Mouse (Mus musculus) mouse trophoblast stem cell (cell line): ENCODE results near the gene Gm45808.
"Not testable (repeated sequence)": the region's sequence is repeated elsewhere in the genome, so short reads cannot be mapped to it uniquely, and the experiment has no call there.

ENCODE experiments used
- in situ Hi-C, 2 experiments: fragments of 300-500 bp; cut with MseI, MboI; formaldehyde crosslinking; loops; 2 replicates in 1 of 2; 3 replicates in 1 of 2; pipeline ENCODE4 v1.15.1; 2025

The Gm45808 gene

DNA sequence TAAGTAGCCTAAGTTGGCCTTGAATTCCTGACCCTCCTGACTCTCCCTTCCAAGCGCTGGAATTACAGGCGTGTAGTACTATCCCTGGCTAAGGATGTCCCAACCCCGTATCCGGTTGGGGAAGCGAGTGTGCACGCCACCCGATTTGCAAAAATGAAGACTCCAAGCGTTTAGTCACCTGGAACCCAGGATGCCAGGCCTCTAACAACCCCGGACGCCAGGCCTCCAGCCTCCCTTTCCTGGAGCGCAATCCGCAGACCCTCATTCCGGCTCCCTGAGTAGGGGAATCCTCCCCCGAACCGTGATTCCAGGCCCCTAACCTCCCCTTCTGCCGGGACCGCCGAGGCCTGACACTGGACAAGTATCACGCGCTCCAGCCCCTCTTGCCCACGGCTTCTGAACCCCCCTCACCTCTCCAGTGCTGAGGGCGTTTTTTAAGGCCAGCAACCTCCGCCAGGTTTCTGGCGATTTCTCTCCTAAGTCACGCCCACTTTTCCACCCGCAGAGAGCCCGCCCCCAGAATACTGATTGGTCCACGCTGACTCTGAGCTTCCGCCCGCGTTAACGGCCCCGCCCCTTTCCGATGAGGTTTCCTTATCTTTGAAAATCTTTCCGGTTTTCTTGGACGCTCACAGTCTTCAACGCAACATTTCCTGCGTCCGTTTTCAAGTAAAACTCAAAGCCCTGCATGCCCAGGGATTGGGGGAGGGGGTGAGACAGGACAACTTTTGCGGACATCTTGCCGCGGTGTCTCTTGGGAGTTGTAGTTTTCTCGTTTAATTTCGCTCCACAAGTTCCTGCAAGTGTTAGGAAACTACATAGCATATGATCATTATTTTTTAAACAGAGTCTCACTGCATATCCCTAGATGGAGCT is 23.5 kb upstream of the Gm45808 start, which contains the start of gene Nucb1:
Gene Nucb1, minus strand, starts transcription at position 495 of the 876 bp plus-strand sequence.
- in situ Hi-C loops: loop anchor here in 1 of 2 experiments (10.0 kb wide), 1 partner anchor 55 kb away; the partner anchor contains the start of gene Ftl1

DNA sequence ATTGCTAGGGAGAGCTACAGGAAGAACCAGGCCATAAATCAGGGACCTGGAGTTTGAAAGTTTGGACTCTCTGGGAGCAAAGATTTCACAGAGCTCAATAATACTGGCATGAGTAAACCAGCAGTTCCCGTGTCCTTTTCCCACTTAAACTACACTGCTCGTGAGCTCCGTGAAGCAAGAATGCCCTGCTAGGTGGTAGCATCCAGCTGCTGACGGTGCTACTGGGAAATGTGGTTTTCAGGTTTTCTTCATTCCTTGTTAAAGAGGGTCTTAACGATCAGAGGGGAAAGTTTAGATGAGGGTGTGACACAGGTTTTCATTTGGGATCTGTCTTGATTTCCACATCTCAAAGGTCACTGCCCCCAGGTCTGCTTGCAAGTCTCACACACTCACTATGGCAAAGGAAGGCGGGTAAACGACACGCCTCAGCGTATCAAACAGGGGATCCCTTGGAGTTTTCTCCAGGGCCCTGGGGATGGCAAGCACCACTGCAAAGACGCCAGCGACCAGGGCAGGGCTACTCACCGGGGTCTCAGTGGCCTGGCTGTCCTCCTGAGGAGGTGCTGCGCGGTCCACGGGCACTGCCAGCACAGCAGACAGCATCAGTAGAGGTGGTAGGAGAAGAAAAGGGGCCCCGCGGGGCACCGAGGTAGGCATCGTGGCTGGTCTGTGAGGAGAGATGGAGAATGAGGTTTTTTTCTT is 22.7 kb upstream of the Gm45808 start:
- in situ Hi-C loops: no loop called here

DNA sequence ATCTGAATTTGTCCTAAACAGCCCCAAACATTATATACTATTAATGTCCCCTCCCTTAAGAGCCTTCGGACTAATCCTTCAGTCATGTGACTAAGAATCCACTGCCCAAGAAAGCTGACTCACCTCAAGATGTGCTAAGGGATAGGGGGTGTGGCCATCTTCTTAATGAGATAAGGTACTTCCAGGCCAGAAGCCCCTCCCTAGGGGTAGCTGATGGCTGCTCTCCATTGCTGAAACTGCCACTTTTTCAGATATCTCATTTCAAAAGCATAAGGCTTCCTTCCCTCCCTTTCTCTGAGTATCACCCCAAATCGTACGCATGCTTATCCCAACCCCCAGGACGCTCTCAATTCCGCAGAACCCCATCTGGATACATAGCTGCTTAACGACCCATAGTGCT is 21.9 kb upstream of the Gm45808 start:
- in situ Hi-C loops: no loop called here

DNA sequence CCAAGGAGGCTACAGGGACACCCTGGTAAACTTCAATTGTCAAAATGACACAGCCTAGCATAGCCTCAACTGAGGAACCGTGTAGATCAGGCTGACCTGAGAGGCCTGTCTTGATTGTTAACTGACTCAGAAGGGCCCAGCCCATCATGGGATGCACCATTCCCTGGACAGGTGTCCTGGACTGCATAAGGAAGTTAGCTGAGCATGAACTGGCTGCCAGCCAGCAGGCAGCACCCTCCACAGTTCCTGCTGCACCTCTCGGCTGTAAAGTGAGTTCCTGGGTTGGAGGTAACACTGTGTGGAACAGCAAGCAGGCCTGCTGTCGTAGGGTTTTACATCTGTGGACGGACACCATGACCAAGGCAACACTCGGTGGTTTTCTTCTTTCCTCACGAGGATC is 21.0 kb upstream of the Gm45808 start:
- in situ Hi-C loops: no loop called here

DNA sequence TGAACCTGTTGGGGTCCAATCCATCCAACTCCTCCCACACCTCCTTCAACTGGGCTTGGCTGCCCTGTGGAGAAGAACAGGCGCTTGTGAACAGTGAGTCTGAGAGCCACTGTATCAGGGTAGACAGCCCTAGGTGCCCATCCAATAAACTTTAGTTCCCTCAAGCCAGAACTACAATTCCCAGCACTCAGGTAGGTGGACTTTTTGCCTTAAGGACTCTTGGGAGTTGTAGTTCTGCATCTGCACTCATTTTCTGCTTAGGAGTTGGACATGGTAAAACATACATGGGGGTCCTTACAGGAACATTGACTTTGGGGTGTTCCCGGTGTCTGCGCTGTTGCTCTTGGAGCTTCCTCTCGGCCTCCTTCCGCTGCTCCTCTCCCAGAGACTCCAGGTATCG is 11.8 kb upstream of the Gm45808 start:
- in situ Hi-C loops: no loop called here

DNA sequence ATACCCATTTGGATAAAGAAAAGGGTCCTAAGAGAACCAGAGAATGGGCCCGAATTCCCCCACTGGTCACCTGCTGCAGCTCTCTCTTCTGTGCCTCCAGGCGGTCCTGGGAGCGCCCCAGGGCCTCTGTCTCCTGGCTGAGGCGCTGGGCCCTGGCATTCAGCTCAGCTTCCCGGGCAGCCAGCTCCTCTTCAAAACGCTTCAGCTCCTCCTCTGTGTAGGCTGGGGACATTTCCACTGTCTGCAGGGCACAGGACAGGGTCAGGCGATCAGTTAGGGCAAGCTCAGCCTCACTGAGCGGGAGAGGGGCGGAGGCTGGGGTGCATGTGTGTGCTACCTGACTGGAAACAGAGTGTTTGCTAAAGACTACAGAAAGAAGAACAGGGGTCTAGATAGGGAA is 7.9 kb upstream of the Gm45808 start:
- in situ Hi-C loops: no loop called here

DNA sequence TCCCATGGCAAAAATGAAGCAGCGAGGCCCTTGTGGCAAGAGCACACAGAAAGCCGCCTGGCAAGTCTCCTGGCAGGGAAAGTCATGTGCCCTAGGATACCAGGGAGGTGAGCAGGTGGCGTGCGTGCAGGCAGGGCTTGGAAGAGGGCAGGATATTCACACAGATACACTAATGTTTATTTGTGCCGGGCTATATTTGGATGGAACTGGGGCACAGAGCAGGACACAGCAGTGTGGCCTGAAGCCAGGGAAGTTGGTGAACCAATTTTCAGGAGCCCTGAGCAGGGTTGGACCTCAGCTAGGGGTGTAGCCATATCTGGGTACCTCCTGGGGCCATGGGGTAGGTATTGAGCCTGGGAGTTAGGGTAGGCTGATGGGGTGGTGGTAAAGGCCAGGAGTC is 6.3 kb upstream of the Gm45808 start:
- in situ Hi-C loops: no loop called here

DNA sequence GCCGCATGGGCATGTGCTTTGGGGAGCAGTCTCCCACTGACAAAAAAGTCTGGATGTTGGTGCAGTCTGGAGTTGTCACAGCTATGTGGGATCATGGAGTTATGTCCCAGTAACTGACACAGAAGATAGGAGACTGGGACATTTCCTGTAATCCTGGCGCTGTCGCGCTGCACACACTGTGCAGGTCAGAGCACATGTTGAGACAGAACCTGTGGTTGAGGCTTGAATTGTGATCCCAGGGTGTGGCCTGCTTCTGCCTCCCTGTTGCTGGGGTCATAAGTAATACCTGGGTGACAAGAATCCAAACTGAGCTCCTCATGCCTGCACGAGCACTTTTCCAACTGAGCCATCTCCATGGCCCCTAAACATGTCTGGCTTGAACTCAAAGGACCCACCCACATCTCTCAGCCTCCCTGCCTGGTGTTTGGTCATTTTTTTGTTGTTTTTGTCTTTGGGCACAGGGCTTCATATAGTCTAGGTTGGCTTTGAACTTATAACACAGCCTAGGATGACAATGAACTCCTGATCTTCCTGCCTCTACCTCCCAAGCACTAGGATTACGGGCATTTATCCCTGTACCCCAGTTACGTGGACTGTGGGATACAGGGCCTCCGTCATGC is 5.7 kb upstream of the Gm45808 start:
- in situ Hi-C loops: no loop called here

DNA sequence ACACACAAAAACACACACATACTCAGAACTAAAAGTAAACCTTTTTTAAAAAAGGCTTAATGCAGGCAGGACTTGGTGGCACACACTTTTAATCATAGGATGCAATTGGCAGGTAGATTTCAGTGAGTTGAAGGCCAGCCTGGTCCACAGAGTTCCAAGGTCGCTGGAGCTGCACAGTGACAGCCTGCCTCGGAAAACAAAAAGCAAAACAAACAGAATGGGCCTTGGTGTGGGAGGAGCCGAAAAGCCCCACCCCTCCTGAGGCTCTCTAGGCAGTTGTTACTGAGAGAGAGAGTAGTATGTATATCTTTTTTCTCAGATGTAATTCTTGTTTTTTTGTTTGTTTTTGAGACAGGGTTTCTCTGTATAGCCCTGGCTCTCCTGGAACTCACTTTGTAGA is 4.7 kb upstream of the Gm45808 start:
- in situ Hi-C loops: no loop called here

DNA sequence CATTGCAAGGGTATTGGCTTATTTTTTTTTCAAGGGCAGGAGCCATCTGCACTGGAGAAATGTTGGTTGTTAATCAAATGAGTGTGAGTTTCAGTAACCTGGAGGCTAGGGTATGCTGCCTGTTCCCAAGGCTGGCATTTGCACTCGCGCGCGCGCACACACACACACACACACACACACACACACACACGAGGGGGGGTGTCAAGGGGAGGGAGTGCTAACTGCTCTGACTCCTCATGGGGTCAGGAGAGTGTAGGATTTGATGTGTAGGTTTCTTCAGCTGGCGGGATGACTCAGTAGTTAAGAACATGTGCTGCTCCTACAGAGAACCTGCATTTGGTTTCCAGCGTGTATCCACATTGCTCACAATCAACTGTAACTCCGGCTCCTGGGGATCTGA is 4.2 kb upstream of the Gm45808 start:
- in situ Hi-C loops: no loop called here

DNA sequence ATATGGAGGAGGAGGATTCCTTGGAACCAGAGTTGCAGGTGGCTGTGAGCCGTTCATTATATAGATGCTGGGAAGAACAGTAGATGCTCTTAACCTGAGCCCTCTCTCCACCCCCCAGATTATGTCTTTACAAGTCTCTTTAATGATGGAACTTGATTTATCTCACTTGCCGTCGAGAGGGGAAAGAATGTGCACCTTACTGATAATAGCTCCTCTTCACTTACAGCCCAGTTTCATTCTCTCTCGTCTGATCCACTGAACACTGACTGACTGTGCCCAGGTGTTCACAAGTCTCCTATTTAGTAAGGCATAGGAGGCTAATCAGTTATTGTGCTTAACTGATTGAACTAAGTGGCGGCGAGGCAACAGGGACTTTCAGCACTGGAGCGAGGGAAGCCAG is 3.0 kb upstream of the Gm45808 start:
- in situ Hi-C loops: no loop called here

DNA sequence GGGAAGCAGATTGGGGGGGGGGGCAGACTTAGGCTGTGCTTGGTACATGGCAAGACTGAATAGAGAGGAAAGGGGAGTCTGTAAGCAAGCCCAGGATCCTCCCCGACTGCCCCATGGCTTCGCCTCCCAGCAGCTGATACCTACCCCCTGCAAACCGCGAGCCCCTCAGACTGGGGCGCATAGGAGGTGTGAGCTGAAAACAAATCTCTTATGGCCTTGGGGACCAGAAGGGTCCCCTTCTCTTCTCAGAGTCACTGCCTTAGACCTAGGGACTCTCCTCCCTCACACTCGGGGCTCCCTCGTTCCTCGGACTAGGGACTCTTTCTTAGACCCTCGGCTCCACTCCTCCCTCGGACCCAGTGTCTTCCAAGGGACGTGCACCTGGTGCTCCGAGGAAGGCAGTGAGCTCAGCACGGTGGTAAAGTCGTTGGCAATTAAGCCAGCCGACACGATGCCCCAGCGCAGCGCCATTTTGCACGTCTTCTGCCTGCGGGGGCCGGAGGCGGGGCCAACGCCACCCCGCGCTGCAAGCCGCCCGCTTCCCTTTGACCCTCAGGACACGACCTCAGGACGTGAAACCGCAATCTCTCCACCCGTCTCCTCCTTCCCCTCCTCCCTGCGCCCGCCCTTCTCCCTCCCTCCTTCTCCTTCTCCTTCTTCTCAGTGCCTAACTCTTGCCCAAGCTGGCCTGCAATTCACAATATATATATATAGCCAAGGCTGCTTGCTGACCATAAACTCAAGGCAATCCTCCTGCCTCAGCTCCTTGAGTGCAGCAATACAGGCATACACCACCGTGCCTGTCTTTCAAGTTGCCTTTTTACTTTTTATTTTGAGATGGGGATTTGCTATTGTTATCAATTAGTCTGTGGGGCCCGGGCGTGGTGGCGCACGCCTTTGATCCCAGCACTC is 1.9 kb upstream of the Gm45808 start, which contains the start of gene Dhdh:
Gene Dhdh, minus strand, starts transcription at position 513 of the 912 bp plus-strand sequence.
- in situ Hi-C loops: no loop called here

DNA sequence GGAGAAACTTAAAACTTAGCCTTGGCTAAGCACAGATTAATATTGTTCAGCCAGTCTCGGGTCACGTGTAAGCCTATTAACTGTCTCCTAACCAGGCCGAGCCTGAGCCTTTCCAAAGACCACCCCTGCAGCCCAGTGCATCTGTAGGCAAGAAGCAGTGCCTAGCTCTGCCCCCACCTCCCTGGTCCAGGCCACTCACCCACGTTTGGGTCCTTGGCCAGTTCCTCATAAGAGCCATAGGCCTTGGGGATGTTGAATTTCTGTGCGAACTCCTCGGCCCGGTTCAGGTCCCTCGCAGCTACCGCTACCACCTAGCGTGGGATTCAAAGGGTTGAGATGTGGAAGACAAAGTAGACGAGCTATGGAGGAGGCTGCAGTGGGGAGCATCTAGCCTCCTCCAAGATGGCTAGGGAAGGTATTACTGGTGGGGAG is 1.3 kb upstream of the Gm45808 start:
- in situ Hi-C loops: no loop called here

DNA sequence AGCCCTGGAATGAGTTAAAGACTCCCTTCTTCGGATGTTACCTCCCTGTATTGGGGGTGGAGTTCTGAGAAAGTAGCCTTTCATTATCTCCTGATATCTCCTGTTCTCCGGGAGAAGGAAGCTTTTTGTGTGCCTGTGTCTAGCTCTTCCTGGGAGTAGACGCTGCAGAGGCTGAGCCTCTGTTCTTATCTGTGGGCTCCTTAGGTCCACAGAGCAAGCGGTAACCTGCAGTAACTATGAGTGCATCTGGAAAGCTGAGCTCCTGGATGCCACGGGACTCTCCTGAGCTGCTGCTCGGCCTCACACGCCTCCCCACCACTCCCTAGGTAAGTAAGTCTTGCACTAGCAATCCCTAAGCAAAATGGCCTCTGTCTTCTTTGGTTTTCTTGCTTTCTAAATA is 453 bp downstream of the Gm45808 start:
- in situ Hi-C loops: no loop called here

DNA sequence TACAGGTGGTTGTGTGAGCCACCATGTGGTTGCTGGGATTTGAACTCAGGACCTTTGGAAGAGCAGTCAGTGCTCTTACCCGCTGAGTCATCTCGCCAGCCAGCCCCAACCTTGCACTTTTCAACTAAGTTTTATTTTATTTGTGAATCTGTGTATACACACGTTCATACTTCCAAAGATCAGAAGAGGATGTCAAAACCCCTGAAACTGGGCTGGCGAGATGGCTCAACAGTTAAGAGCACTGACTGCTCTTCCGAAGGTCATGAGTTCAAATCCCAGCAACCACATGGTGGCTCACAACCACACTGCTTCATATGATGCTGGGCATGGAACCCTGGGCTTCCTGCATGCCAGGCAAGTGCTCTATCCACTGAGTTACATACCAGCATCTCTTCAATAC is 1.6 kb downstream of the Gm45808 start:
- in situ Hi-C loops: not testable (repeated sequence)

DNA sequence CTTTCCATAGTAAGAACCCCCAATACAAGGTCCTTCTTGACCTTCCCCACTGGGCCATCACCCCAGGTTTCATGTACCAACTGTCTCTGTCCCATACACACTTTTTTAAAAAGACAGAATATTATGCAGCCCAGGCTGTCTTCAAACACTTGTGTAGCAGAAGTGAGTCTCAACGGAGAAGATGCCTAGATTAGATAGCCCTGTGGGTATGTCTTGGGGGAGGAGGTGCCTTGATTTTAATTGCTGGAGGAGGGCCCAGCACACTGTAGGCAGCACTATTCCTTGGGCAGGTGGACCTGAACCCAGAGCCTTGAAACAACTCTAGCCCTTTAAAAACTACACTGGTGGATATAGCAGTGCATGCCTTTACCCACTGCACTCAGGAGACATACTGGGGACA is 4.4 kb downstream of the Gm45808 start:
- in situ Hi-C loops: no loop called here

DNA sequence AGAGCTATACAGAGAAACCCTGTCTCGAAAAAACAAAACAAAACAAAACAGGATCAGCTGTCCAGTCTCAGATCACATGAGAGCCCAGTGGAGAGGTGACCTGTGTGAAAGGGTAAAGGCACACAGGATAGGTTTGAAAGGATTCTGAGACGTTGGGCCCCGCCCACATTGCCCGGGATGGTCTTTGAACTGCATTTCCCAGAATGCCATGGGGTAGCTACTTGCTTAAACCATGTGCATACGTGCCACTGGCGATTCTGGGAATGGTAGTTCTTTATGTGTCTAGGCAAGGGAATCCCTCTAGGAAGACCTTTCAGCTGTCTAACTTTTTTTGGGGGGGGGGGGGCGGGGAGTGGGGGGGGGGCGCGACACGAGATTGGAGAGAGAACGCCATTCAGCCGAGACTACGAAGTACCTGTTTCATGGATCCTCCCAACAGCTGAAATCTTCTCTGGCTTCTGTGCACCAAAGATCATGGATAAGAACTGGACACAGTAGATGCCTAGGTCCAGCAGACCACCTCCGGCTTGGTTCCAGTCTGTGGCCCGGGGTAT is 5.2 kb downstream of the Gm45808 start, which contains the start of gene Tulp2:
Gene Tulp2, plus strand, starts transcription at position 504 of the 554 bp plus-strand sequence.
- in situ Hi-C loops: no loop called here

DNA sequence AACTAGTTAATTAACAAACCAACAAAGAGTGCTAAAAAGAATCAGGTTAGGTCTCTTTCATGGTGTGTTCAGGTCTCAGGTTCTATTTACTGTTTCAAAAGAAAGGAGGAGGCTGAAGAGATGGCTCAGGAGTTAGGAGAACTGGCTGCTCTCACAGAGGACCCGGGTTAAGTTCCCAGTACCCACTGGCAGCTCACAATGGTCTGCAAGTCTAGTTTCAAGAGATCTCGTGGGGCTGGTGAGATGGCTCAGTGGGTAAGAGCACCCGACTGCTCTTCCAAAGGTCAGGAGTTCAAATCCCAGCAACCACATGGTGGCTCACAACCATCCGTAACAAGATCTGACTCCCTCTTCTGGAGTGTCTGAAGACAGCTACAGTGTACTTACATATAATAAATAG is 6.3 kb downstream of the Gm45808 start:
- in situ Hi-C loops: not testable (repeated sequence)

DNA sequence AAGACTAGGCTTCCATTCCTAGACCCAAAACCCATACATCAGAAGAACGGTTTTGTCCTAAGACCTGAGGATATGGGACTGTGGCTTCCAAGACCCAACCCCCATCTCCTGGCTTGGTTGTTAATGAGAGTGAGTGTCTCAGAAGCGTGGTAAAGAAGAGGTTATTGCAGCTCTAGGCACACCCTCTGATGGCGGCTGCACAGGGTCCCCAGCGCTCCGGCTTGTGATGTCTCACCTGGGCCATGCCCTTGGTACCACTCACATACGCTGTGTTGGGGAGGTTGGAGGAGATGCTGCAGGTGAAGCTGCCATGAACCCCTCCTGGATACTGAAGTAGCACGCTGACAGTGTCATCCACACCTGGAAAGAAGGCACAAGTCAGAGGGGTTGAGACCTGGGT is 7.8 kb downstream of the Gm45808 start:
- in situ Hi-C loops: loop anchor here in 1 of 2 experiments (10.0 kb wide), 1 partner anchor 86 kb away; no protein-coding TSS in a partner anchor

DNA sequence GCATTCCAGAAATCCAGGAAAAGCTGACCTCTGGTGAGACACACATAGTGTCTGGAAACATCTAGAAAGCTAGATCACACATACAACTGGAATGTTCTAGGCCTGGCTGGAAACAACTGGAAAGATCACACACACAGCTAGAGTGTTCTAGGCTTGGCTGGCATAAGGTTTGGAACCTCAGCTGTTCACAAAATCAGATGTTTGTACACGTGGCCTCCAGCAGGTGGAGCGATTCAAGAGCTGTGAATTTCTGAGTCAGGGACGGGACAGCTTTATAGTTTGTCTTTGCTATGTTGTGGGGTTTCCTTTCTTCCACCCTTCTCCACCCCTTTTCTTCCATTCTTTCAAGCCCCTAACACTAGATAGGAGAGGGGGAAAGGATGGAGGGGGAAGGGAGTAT is 9.6 kb downstream of the Gm45808 start:
- in situ Hi-C loops: loop anchor here in 1 of 2 experiments (10.0 kb wide), 1 partner anchor 88 kb away; no protein-coding TSS in a partner anchor

DNA sequence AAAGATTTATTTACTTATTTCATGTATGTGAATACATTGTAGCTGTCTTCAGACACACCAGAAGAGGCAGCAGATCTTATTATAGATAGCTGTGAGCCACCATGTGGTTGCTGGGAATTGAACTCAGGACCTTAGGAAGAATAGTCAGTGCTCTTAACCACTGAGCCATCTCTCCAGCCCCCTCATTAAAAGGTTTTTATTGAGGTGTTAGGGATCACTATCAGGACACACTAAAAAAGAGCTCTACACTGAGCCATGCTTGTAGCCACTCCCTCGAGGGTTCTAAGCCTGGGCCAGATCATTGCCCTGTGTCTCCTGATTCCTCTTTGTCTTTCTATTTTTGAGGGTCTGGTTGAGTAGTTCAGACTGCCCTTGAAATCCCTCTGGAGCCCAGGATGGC is 10.2 kb downstream of the Gm45808 start:
- in situ Hi-C loops: loop anchor here in 1 of 2 experiments (10.0 kb wide), 1 partner anchor 88 kb away; no protein-coding TSS in a partner anchor
